Mouse (Mus musculus): ENCODE results near the gene Gm13698.
"Not testable (repeated sequence)": the region's sequence is repeated elsewhere in the genome, so short reads cannot be mapped to it uniquely, and the experiment has no call there.

Gm13698 gene

DNA sequence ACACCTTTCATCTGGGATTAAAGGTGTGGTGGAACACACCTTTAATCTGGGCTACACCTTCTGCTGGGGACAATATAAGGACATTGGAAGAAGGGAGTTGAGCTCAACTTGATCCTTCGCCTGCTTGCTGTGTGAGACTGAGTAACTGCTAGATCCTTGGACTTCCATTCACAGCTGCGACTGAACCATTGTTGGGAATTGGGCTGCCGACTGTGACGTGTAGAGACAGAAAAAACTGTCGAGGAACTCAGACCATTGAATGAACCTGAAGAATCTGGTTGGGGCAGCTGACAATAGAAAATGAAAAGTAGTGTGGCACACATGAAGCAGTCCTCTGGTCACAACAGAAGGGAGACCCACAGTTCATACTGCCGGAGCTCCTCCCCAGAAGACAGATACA is at the start of gene Gm13698:
Gene Gm13698 (plus strand): TSS at position 301 of the 400 bp plus-strand sequence.
- DNase-seq (ENCODE audit: low spot score) = not testable (repeated sequence)

DNA sequence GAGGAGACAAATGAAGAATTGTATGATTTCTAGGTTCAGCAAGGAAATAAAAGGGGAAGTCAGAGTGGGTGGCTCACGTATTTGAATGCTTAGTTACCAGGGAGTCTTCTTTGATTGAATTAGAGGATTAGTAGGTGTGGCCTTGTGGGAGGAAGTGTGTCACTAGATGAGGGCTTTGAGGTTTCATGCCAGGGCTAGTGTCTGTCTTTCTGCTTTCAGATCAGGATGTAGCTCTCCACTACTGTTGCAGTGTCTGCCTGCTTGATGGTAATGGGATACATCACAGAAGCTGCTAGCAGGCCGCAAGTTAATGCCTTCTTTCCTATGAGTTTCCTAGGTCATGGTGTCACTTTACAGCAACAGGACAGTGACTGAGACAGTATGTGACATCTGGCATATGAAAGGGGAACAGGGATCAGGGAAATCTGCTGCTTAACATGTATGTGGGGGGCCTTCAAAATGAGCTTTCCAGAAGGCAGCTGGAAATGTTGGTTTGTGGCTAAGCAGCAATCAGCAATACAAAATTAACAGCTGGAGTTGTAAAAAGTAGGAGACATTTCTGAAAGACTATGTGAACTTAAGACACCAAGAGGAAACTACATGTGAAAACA is 25.9 kb upstream of the Gm13698 start:
- no peak for DNase-seq (ENCODE audit: low spot score)

DNA sequence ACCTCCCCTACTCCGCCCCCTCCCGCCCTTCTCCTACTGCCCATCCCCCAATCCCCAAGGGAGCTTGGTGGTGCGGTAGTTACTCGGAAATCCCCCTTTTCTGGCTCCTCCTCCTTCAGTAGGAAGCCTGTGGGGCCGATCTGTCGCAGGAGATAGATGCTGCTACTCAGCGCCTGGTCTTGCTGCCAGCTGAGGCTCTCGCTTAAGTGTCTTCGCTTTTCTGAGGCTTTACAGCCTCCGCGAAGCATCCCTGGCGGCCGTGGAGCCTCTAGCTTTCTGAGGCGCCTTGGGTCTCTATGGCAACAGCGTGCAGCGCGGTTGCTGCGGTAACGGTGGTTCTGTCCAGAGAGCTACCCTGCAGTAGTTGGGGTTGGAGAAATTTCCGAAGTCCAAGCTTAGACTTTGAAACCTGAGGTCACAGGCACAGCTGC is 14.5 kb upstream of the Gm13698 start, which contains the start of gene Zswim2:
Gene Zswim2 (minus strand): TSS at position 298 of the 431 bp plus-strand sequence.
- peak; percentile 91 for DNase-seq (ENCODE audit: low spot score)

DNA sequence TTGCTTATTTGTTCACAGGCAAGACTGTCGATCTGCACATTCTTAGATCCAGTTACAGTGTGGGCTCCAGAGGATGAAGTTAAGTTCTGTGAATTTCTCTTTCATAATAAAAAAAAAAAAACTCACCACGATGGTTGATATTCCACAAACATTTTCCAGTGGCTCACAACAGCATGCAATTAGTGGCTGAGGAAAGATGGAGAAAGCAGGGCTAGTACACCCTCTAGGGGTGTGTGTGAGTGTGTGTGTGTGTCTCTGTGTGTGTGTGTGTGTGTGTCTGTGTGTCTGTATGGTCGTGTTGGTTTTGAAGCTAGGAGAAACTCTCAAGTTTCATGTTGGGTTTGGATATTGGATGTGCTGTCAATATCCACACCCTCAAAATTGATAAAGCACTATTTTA is 14.1 kb upstream of the Gm13698 start:
- DNase-seq (ENCODE audit: low spot score) = no peak

DNA sequence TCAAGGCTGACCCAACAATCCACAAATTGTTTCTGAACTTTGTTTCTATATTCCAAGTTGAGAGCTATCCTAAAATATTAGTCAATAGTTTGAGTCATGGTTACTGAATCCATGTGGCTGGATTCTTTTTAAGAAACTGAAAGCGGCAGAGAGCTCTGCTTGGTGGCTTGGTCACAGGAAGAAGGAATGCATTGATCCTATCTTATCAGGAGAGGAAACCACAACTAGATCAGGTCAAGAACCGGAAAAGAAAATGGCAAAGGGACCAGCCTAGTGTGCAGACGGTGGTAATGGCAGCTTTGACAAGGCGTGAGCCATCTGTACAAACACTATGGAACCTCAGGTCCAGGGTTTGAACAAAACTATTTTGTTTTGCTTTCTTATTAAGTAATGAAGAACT is 13.7 kb upstream of the Gm13698 start:
- DNase-seq (ENCODE audit: low spot score) = no peak

DNA sequence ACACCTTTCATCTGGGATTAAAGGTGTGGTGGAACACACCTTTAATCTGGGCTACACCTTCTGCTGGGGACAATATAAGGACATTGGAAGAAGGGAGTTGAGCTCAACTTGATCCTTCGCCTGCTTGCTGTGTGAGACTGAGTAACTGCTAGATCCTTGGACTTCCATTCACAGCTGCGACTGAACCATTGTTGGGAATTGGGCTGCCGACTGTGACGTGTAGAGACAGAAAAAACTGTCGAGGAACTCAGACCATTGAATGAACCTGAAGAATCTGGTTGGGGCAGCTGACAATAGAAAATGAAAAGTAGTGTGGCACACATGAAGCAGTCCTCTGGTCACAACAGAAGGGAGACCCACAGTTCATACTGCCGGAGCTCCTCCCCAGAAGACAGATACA is 5.7 kb downstream of the Gm13698 start, which contains the start of gene Gm13693:
Gene Gm13693 (plus strand): TSS at position 301 of the 400 bp plus-strand sequence.
- DNase-seq (ENCODE audit: low spot score) = not testable (repeated sequence)

DNA sequence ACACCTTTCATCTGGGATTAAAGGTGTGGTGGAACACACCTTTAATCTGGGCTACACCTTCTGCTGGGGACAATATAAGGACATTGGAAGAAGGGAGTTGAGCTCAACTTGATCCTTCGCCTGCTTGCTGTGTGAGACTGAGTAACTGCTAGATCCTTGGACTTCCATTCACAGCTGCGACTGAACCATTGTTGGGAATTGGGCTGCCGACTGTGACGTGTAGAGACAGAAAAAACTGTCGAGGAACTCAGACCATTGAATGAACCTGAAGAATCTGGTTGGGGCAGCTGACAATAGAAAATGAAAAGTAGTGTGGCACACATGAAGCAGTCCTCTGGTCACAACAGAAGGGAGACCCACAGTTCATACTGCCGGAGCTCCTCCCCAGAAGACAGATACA is 11.5 kb downstream of the Gm13698 start, which contains the start of gene Gm13695:
Gene Gm13695 (plus strand): TSS at position 301 of the 400 bp plus-strand sequence.
- not testable (repeated sequence) for DNase-seq (ENCODE audit: low spot score)

DNA sequence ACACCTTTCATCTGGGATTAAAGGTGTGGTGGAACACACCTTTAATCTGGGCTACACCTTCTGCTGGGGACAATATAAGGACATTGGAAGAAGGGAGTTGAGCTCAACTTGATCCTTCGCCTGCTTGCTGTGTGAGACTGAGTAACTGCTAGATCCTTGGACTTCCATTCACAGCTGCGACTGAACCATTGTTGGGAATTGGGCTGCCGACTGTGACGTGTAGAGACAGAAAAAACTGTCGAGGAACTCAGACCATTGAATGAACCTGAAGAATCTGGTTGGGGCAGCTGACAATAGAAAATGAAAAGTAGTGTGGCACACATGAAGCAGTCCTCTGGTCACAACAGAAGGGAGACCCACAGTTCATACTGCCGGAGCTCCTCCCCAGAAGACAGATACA is 17.3 kb downstream of the Gm13698 start, which contains the start of gene Gm13696:
Gene Gm13696 (plus strand): TSS at position 301 of the 400 bp plus-strand sequence.
- DNase-seq (ENCODE audit: low spot score) = not testable (repeated sequence)

DNA sequence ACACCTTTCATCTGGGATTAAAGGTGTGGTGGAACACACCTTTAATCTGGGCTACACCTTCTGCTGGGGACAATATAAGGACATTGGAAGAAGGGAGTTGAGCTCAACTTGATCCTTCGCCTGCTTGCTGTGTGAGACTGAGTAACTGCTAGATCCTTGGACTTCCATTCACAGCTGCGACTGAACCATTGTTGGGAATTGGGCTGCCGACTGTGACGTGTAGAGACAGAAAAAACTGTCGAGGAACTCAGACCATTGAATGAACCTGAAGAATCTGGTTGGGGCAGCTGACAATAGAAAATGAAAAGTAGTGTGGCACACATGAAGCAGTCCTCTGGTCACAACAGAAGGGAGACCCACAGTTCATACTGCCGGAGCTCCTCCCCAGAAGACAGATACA is 23.1 kb downstream of the Gm13698 start, which contains the start of gene Gm13694:
Gene Gm13694 (plus strand): TSS at position 301 of the 400 bp plus-strand sequence.
- not testable (repeated sequence) for DNase-seq (ENCODE audit: low spot score)

DNA sequence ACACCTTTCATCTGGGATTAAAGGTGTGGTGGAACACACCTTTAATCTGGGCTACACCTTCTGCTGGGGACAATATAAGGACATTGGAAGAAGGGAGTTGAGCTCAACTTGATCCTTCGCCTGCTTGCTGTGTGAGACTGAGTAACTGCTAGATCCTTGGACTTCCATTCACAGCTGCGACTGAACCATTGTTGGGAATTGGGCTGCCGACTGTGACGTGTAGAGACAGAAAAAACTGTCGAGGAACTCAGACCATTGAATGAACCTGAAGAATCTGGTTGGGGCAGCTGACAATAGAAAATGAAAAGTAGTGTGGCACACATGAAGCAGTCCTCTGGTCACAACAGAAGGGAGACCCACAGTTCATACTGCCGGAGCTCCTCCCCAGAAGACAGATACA is 28.9 kb downstream of the Gm13698 start, which contains the start of gene Gm13697:
Gene Gm13697 (plus strand): TSS at position 301 of the 400 bp plus-strand sequence.
- DNase-seq (ENCODE audit: low spot score) = not testable (repeated sequence)

DNA sequence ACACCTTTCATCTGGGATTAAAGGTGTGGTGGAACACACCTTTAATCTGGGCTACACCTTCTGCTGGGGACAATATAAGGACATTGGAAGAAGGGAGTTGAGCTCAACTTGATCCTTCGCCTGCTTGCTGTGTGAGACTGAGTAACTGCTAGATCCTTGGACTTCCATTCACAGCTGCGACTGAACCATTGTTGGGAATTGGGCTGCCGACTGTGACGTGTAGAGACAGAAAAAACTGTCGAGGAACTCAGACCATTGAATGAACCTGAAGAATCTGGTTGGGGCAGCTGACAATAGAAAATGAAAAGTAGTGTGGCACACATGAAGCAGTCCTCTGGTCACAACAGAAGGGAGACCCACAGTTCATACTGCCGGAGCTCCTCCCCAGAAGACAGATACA is 34.8 kb downstream of the Gm13698 start, which contains the start of gene Gm13691:
Gene Gm13691 (plus strand): TSS at position 301 of the 400 bp plus-strand sequence.
- not testable (repeated sequence) for DNase-seq (ENCODE audit: low spot score)

DNA sequence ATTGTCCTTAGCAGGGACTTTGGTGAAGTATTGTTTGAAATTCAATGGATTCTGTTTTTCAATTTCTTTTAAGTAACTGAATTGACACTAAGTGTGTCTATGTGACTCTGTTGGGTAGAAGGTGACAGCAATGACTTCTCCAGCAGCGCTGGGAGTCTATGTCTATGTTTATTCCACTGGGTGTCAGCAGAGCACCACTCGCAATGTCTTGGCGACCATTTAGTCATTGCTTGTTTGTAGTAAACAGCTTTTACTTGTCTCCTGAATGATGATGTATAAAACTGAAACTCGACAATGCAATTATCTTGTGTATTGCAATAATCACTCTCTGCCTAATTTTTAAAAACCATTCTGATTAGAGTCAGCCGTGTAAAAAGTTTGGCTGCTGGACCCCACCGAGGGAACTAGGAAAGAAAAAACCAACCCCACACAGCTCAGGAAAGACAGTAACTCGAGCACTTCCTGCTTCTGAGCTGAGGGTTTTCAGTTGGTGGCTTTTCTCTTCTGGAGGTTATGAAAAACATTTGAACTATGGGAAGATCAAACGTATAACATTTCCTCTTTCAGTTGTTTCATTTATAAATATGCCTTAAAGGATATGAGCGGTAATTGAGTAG is 38.3 kb downstream of the Gm13698 start:
- DNase-seq (ENCODE audit: low spot score) = not testable (repeated sequence)

DNA sequence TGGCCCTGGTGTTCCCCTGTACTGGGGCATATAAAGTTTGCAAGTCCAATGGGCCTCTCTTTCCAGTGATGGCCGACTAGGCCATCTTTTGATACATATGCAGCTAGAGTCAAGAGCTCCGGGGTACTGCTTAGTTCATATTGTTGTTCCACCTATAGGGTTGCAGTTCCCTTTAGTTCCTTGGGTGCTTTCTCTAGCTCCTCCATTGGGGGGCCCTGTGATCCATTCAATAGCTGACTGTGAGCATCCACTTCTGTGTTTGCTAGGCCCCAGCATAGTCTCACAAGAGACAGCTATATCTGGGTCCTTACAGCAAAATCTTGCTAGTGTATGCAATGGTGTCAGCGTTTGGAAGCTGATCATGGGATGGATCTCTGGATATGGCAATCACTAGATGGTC is 39.0 kb downstream of the Gm13698 start:
- not testable (repeated sequence) for DNase-seq (ENCODE audit: low spot score)
